Mouse (Mus musculus) embryonic facial prominence, embryonic 15.5 days (tissue): ENCODE results near the gene St3gal4. TPM values are rescaled to one million over a fixed set of nuclear protein-coding genes. Genes with fewer than 3 reads are reported as not detected.

ENCODE experiments used
- ATAC-seq: fragments of 200-750 bp; cut with Nextera tagmentation; 2 replicates; pipeline ENCODE4 v1.8.0; 2017; ENCODE audit warnings: low read depth, moderate TSS enrichment; ENCODE audit not compliant: insufficient number of reproducible peaks, low FRiP score, low TSS enrichment
- H3K27ac ChIP-seq: fragments of 300-500 bp; sonication (generic); replicated peaks from 2 replicates; pipeline ENCODE4 v1.5.1; 2015; ENCODE audit warnings: mild to moderate bottlenecking, inconsistent platforms
- H3K27me3 ChIP-seq: fragments of 300-500 bp; sonication (generic); 2 replicates; pipeline ENCODE4 v1.6.1; 2015; ENCODE audit warnings: inconsistent platforms
- H3K36me3 ChIP-seq: fragments of 300-500 bp; sonication (generic); 2 replicates; pipeline ENCODE4 v1.6.1; 2015; ENCODE audit warnings: mild to moderate bottlenecking, inconsistent platforms
- H3K4me1 ChIP-seq: fragments of 300-500 bp; sonication (generic); 2 replicates; pipeline ENCODE4 v1.6.1; 2015; ENCODE audit warnings: inconsistent platforms
- H3K4me2 ChIP-seq: fragments of 300-500 bp; sonication (generic); replicated peaks from 2 replicates; pipeline ENCODE4 v1.6.1; 2015; ENCODE audit warnings: mild to moderate bottlenecking, inconsistent platforms
- H3K4me3 ChIP-seq: fragments of 300-500 bp; sonication (generic); replicated peaks from 2 replicates; pipeline ENCODE4 v1.5.1; 2015; ENCODE audit warnings: mild to moderate bottlenecking, inconsistent platforms
- H3K9ac ChIP-seq: fragments of 300-500 bp; sonication (generic); 2 replicates; pipeline ENCODE4 v1.6.1; 2015; ENCODE audit warnings: inconsistent platforms
- H3K9me3 ChIP-seq: fragments of 300-500 bp; sonication (generic); replicated peaks from 2 replicates; pipeline ENCODE4 v1.6.1; 2016; ENCODE audit warnings: inconsistent platforms
- WGBS: fragments of 180-500 bp; shearing (Covaris S2); methylation state at CpG from one replicate; pipeline ENCODE4 v1.1.7; 2015; 5-methylcytosine and 5-hydroxymethylcytosine counted together
- polyA plus RNA-seq: library from polyadenylated mRNA; unstranded; fragments of >200 nt; fragmentation: Nextera tagmentation; extraction: Ambion mirVana; gene quantifications from 2 replicates; pipeline ENCODE4 v1.2.1, GENCODE M21; 2015

Gene St3gal4
- polyA plus RNA-seq, 1 experiment from 2014 or later, result 42.8 TPM

GRCm38 (mm10) chr9:35021744-35022143 is 97.3 kb downstream of the St3gal4 start:
- no peak for ATAC-seq

GRCm38 (mm10) chr9:35020015-35020653 is 98.9 kb downstream of the St3gal4 start:
- H3K4me1 ChIP-seq, result peaks cover 20% of the 10 kb centered on the region
- no peak overlapping the region for H3K4me3 ChIP-seq
- H3K4me2 ChIP-seq, result no peak overlapping the region
- H3K27ac ChIP-seq, result no peak overlapping the region
- WGBS, result 57% methylated on average over 11 of the region's 11 CpGs
- no peaks in the 10 kb centered on the region for H3K9me3 ChIP-seq
- no peak overlapping the region for H3K9ac ChIP-seq
- no peaks in the 10 kb centered on the region for H3K36me3 ChIP-seq
- ATAC-seq, result no peak
- H3K27me3 ChIP-seq, result peaks cover 6% of the 10 kb centered on the region; the same call in 1 of the 2 replicates

More at GRCm38 (mm10) chr9:35021744-35022143, 97.3 kb downstream of the St3gal4 start:
- Histone ChIP-seq H3K4me2 (no peak overlapping the region), H3K9ac (no peak overlapping the region), H3K4me1 (peaks cover 34% of the 10 kb centered on the region), H3K27ac (no peak overlapping the region), H3K36me3 (no peaks in the 10 kb centered on the region), H3K27me3 (peaks cover 6% of the 10 kb centered on the region; the same call in 1 of the 2 replicates), H3K4me3 (no peak overlapping the region), H3K9me3 (no peaks in the 10 kb centered on the region)
- 88% methylated on average over 1 of the region's 1 CpGs for WGBS

- no peaks in the 10 kb centered on the region for H3K9me3 ChIP-seq
- H3K4me2 ChIP-seq, result no peak overlapping the region
- peaks cover 5% of the 10 kb centered on the region; the same call in 1 of the 2 replicates for H3K27me3 ChIP-seq
- peaks cover 12% of the 10 kb centered on the region for H3K4me1 ChIP-seq
- no peak overlapping the region for H3K4me3 ChIP-seq
- ATAC-seq, result no peak
- WGBS, result 4% methylated on average over 3 of the region's 3 CpGs
- no peak overlapping the region for H3K9ac ChIP-seq
- no peaks in the 10 kb centered on the region for H3K36me3 ChIP-seq
- no peak overlapping the region for H3K27ac ChIP-seq
These were observed 99.7 kb downstream of the St3gal4 start for GRCm38 (mm10) chr9:35019372-35019771.

DNA sequence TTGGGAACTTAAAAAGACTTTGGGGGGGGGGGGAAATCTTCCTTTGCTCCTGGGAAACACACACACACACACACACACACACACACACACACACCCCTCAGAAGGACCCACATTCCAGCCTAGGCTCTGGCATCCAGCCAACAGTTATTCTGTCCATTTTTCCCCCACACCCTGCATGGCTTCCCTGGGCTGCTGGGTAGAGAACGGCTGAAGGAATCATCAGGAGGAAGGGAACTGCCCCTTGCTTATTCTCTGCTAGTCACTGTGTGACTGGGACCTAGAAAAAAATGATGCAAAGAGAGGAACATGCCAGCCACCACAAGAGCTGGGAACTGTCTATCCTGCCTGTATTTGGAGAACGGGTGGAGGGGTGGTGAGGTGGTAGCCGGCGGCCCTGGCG is 101.0 kb downstream of the St3gal4 start:
- H3K27ac ChIP-seq, result no peak overlapping the region
- no peak overlapping the region for H3K4me3 ChIP-seq
- H3K4me2 ChIP-seq, result no peak overlapping the region
- H3K9me3 ChIP-seq, result no peaks in the 10 kb centered on the region
- no peak for ATAC-seq
- no peak overlapping the region for H3K9ac ChIP-seq
- 32% methylated on average over 5 of the region's 5 CpGs for WGBS
- H3K4me1 ChIP-seq, result peaks cover 11% of the 10 kb centered on the region; the same call in 1 of the 2 replicates
- H3K27me3 ChIP-seq, result no peaks in the 10 kb centered on the region
- no peaks in the 10 kb centered on the region for H3K36me3 ChIP-seq

GRCm38 (mm10) chr9:35017563-35017962 is 101.5 kb downstream of the St3gal4 start:
- no peak overlapping the region for H3K4me3 ChIP-seq
- H3K36me3 ChIP-seq, result no peaks in the 10 kb centered on the region
- 0 out of 2 replicates have a peak overlapping the region, but pooled peaks have one; percentile 19 for H3K4me2 ChIP-seq
- H3K27me3 ChIP-seq, result no peaks in the 10 kb centered on the region
- H3K4me1 ChIP-seq, result peaks cover 11% of the 10 kb centered on the region; the same call in 1 of the 2 replicates
- H3K27ac ChIP-seq, result no peak overlapping the region
- no peaks in the 10 kb centered on the region for H3K9me3 ChIP-seq
- ATAC-seq, result no peak
- H3K9ac ChIP-seq, result no peak overlapping the region
- WGBS, result 20% methylated on average over 13 of the region's 13 CpGs

DNA sequence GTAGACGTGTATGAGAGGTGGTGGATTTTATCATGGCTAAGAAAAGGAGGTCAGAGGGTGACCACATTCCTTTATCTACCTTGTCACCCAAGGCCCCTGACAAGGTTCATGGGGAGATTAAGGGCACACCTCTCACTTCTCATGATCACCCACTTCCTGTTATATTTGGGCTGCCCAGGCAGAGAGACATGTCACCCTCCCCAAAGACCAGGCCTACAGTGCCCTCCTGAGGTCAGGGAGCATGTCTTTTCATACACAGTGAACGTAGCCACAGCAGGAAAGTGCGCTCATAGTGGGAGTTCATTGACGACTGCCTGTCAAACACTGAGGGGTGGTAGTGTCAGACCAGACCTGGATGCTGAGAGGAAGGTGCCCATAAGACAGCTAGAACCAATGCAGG is 102.3 kb downstream of the St3gal4 start:
- H3K4me1 ChIP-seq, result peaks cover 11% of the 10 kb centered on the region; the same call in 1 of the 2 replicates
- 58% methylated on average over 4 of the region's 4 CpGs for WGBS
- H3K36me3 ChIP-seq, result no peaks in the 10 kb centered on the region
- ATAC-seq, result no peak
- H3K9me3 ChIP-seq, result no peaks in the 10 kb centered on the region
- no peak overlapping the region for H3K27ac ChIP-seq
- no peak overlapping the region for H3K4me2 ChIP-seq
- no peak overlapping the region for H3K9ac ChIP-seq
- no peaks in the 10 kb centered on the region for H3K27me3 ChIP-seq
- H3K4me3 ChIP-seq, result no peak overlapping the region

- Histone ChIP-seq H3K27ac (no peak overlapping the region), H3K27me3 (no peaks in the 10 kb centered on the region), H3K9ac (no peak overlapping the region), H3K36me3 (no peaks in the 10 kb centered on the region), H3K4me2 (no peak overlapping the region), H3K9me3 (no peaks in the 10 kb centered on the region), H3K4me3 (no peak overlapping the region), H3K4me1 (0 out of 2 replicates have a peak, but pooled peaks cover 14% of the 10 kb centered on the region)
- no peak for ATAC-seq
- 74% methylated on average over 14 of the region's 14 CpGs for WGBS
These were observed 111.2 kb downstream of the St3gal4 start for GRCm38 (mm10) chr9:35007697-35008341.

- Histone ChIP-seq H3K27ac (no peak overlapping the region), H3K9ac (no peak overlapping the region), H3K9me3 (no peaks in the 10 kb centered on the region), H3K36me3 (no peaks in the 10 kb centered on the region), H3K4me3 (no peak overlapping the region), H3K4me1 (0 out of 2 replicates have a peak, but pooled peaks cover 14% of the 10 kb centered on the region), H3K4me2 (no peak overlapping the region), H3K27me3 (no peaks in the 10 kb centered on the region)
- no peak for ATAC-seq
- 48% methylated on average over 4 of the region's 4 CpGs for WGBS
These were observed 115.0 kb downstream of the St3gal4 start for GRCm38 (mm10) chr9:35004113-35004512.

DNA sequence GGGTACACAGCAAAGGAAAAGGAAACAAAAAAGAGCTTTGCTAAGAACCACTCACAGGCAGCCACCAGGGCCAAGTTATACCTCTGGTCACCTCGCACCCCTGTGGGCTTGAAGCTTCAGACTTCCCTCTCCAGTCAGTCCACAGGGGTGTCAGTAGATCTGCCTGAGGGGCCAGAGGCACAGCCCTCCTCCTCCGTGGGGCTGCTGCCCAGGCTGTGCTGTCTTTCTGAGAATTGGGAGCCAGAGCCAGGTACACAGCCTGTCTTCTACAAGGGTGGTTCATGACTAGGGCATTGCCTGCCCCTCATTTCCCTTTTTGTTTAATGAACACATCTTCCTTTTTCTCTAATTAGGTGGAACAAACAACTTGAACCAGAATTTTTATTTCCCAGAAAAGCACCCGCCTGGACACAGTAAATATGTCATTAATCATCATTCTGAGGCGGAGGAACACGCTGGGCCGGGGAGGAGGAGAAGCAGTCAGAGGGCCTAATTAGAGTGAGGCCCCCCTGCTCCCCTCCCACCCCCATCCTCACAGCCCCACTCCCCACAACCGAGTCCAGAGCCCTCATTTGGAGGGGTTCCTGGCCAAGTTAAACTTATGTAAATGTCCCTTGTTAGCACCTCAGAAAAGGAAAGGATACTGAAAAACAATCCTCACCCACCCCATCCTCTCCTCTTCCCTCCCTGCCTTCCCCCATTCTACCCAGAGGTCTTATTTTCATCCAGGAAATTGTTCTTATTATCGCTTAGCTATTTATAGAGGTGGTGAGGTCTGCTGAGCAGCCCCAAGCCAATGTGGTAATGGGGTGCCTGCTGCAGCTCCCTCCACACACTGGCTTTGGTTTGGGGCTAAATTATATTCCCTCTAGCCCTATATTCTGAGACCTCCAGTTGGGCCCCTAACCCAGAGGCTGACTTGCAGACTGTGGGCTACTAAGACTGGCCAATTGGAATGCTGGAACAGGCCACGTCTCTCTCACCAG is 120.9 kb downstream of the St3gal4 start:
- no peaks in the 10 kb centered on the region for H3K9me3 ChIP-seq
- peak; percentile 49 for ATAC-seq
- no peak overlapping the region for H3K4me3 ChIP-seq
- WGBS, result 31% methylated on average over 9 of the region's 9 CpGs
- H3K27me3 ChIP-seq, result no peaks in the 10 kb centered on the region
- no peaks in the 10 kb centered on the region for H3K36me3 ChIP-seq
- H3K4me2 ChIP-seq, result no peak overlapping the region
- no peak overlapping the region for H3K9ac ChIP-seq
- H3K27ac ChIP-seq, result no peak overlapping the region
- peaks cover 19% of the 10 kb centered on the region; the same call in 1 of the 2 replicates for H3K4me1 ChIP-seq
